In genomic region chr10:36786970-36787369, GRCm38 (mm10) we compare ENCODE assay signal across 22 mouse cellular contexts.
"Had no signal": no experiment of that assay in that cellular context is flagged by ENCODE, and none has a peak within 500 bp of the region (broad histone marks: within the 10 kb centered on the region; RNA-seq: fewer than 3 reads in every experiment).

No protein-coding gene starts in this region.

- H3K27me3 ChIP-seq: liver, embryonic 13.5 days; liver, embryonic 15.5 days; lung, embryonic 15.5 days; megakaryocyte, embryonic 14.5 days; neural tube, embryonic 13.5 days; neural tube, embryonic 15.5 days had no signal

- H3K27ac ChIP-seq: liver, embryonic 13.5 days; liver, embryonic 15.5 days; lung, embryonic 15.5 days; macrophage; neural tube, embryonic 13.5 days; neural tube, embryonic 15.5 days had no signal

- ATAC-seq: liver, postnatal 0 days; lung, postnatal 0 days had no signal

- H3K36me3 ChIP-seq: liver, embryonic 13.5 days; liver, embryonic 15.5 days; lung, embryonic 15.5 days; neural tube, embryonic 13.5 days; neural tube, embryonic 15.5 days had no signal

- DNase-seq: liver, embryonic 13.5 days; liver, postnatal 0 days; lung, adult 2 months; lung, postnatal 14 days; lung, postnatal 36 days; retina, postnatal 1 day; right cerebral cortex, adult 18-20 months; right cerebral cortex, postnatal 25 days; right cerebral cortex, postnatal 4 days; spleen, adult 18-20 months; thymus, adult 18-20 months; thymus, postnatal 14 days; thymus, postnatal 36 days had no signal

- H3K9me3 ChIP-seq: liver, embryonic 13.5 days; liver, embryonic 15.5 days; lung, embryonic 15.5 days; megakaryocyte, embryonic 14.5 days; neural tube, embryonic 13.5 days; neural tube, embryonic 15.5 days had no signal

- H3K4me1 ChIP-seq: liver, embryonic 13.5 days; liver, embryonic 15.5 days; lung, embryonic 15.5 days; megakaryocyte, embryonic 14.5 days; neural tube, embryonic 13.5 days; neural tube, embryonic 15.5 days had no signal

- H3K9ac ChIP-seq: liver, embryonic 13.5 days; liver, embryonic 15.5 days; liver, postnatal 0 days; lung, embryonic 15.5 days; neural tube, embryonic 13.5 days; neural tube, embryonic 15.5 days had no signal

- H3K4me2 ChIP-seq: liver, embryonic 11.5 days; liver, embryonic 13.5 days; liver, embryonic 15.5 days; lung, embryonic 15.5 days; neural tube, embryonic 13.5 days; neural tube, embryonic 15.5 days had no signal

- H3K4me3 ChIP-seq: liver, embryonic 13.5 days; liver, embryonic 15.5 days; lung, embryonic 15.5 days; megakaryocyte, embryonic 14.5 days; myocyte; neural tube, embryonic 13.5 days; neural tube, embryonic 15.5 days had no signal
